Comparison of ENCODE assay signal across 51 mouse cellular contexts in genomic region chr3:107670500-107670899, GRCm38 (mm10). TPM values are rescaled to one million over a fixed set of nuclear protein-coding genes. Genes with fewer than 3 reads are reported as not detected.
"Had no signal": no experiment of that assay in that cellular context is flagged by ENCODE, and none has a peak within 500 bp of the region (broad histone marks: within the 10 kb centered on the region; RNA-seq: fewer than 3 reads in every experiment).

No protein-coding gene starts in this region.

- H3K27ac ChIP-seq: heart, embryonic 10.5 days; heart, embryonic 13.5 days; heart, embryonic 15.5 days; hindbrain, embryonic 10.5 days; hindbrain, embryonic 12.5 days; hindbrain, embryonic 13.5 days; hindbrain, embryonic 14.5 days; hindbrain, embryonic 15.5 days; hindbrain, postnatal 0 days; intestine, embryonic 15.5 days; kidney, embryonic 15.5 days; kidney, postnatal 0 days; layer of hippocampus, adult 2 months; left cerebral cortex, adult 2 months had no signal

- ATAC-seq: hindbrain, embryonic 16.5 days; hindbrain, postnatal 0 days; inflammation-experienced regulatory T-cells, adult 6 months; intestine, embryonic 15.5 days; intestine, embryonic 16.5 days; intestine, postnatal 0 days had no signal

- H3K4me1 ChIP-seq: heart, embryonic 10.5 days; heart, embryonic 12.5 days; heart, embryonic 13.5 days; heart, embryonic 15.5 days; hindbrain, embryonic 10.5 days; hindbrain, embryonic 12.5 days; hindbrain, embryonic 13.5 days; hindbrain, embryonic 15.5 days; intestine, embryonic 15.5 days; kidney, embryonic 15.5 days had no signal

- H3K4me2 ChIP-seq: heart, embryonic 11.5 days; heart, embryonic 12.5 days; heart, embryonic 13.5 days; heart, embryonic 15.5 days; hindbrain, embryonic 12.5 days; hindbrain, embryonic 13.5 days; hindbrain, embryonic 14.5 days; hindbrain, embryonic 15.5 days; intestine, embryonic 15.5 days; kidney, embryonic 15.5 days had no signal

- DNase-seq: heart, postnatal 10 days; heart, postnatal 14 days; heart, postnatal 36 days; heart, postnatal 4 days; kidney, adult 11 months; kidney, adult 18-20 months; kidney, adult 2 months; kidney, adult 8-10 months; kidney, adult 9 months; kidney, postnatal 10 days; kidney, postnatal 14 days; kidney, postnatal 25 days; kidney, postnatal 36 days; kidney, postnatal 4 days; layer of hippocampus, adult 9-11 months; layer of hippocampus, postnatal 36 days had no signal

- H3K9ac ChIP-seq: heart, embryonic 12.5 days; heart, embryonic 13.5 days; heart, embryonic 15.5 days; hindbrain, embryonic 12.5 days; hindbrain, embryonic 13.5 days; hindbrain, embryonic 14.5 days; hindbrain, embryonic 15.5 days; intestine, embryonic 15.5 days; kidney, embryonic 15.5 days had no signal

- H3K4me3 ChIP-seq: heart, embryonic 10.5 days; heart, embryonic 12.5 days; heart, embryonic 13.5 days; heart, embryonic 15.5 days; hindbrain, embryonic 10.5 days; hindbrain, embryonic 12.5 days; hindbrain, embryonic 13.5 days; hindbrain, embryonic 15.5 days; intestine, embryonic 15.5 days; kidney, embryonic 15.5 days; layer of hippocampus, adult 2 months; left cerebral cortex, adult 2 months had no signal

- H3K27me3 ChIP-seq: heart, embryonic 12.5 days; heart, embryonic 13.5 days; heart, embryonic 15.5 days; hindbrain, embryonic 12.5 days; hindbrain, embryonic 13.5 days; hindbrain, embryonic 15.5 days; intestine, embryonic 15.5 days; kidney, embryonic 15.5 days had no signal

- H3K9me3 ChIP-seq: heart, embryonic 10.5 days; heart, embryonic 12.5 days; heart, embryonic 13.5 days; heart, embryonic 15.5 days; hindbrain, embryonic 10.5 days; hindbrain, embryonic 12.5 days; hindbrain, embryonic 13.5 days; hindbrain, embryonic 15.5 days; intestine, embryonic 15.5 days; kidney, embryonic 15.5 days had no signal

RNA-seq across cellular contexts. Expression of gene Gm10961, which starts 39.4 kb away (rescaled TPM):
- total RNA-seq: heart, postnatal 10 days; heart, postnatal 14 days; heart, postnatal 25 days; heart, postnatal 36 days; heart, postnatal 4 days; hematopoietic stem cell, adult 5-6 weeks; hindbrain, postnatal 0 days; layer of hippocampus, adult 18-20 months; layer of hippocampus, adult 2 months; layer of hippocampus, postnatal 10 days; layer of hippocampus, postnatal 14 days; layer of hippocampus, postnatal 25 days; layer of hippocampus, postnatal 36 days; left cerebral cortex, adult 18-20 months; left cerebral cortex, adult 2 months had no signal
- polyA plus RNA-seq: heart, embryonic 10.5 days; heart, embryonic 11.5 days; heart, embryonic 12.5 days; heart, embryonic 13.5 days; heart, embryonic 14.5 days; heart, embryonic 15.5 days; heart, embryonic 16.5 days; heart, postnatal 0 days; hindbrain, embryonic 10.5 days; hindbrain, embryonic 11.5 days; hindbrain, embryonic 12.5 days; hindbrain, embryonic 13.5 days; hindbrain, embryonic 14.5 days; hindbrain, embryonic 15.5 days; hindbrain, embryonic 16.5 days; hindbrain, postnatal 0 days; inflammation-experienced regulatory T-cells, adult 6 months; intestine, embryonic 14.5 days; intestine, embryonic 15.5 days; intestine, embryonic 16.5 days; intestine, postnatal 0 days; kidney, adult 2 months; kidney, embryonic 14.5 days; kidney, embryonic 15.5 days; kidney, embryonic 16.5 days; kidney, postnatal 0 days; large intestine, adult 2 months had no signal
